Mouse (Mus musculus): ENCODE data around the gene Armc12.

DNA sequence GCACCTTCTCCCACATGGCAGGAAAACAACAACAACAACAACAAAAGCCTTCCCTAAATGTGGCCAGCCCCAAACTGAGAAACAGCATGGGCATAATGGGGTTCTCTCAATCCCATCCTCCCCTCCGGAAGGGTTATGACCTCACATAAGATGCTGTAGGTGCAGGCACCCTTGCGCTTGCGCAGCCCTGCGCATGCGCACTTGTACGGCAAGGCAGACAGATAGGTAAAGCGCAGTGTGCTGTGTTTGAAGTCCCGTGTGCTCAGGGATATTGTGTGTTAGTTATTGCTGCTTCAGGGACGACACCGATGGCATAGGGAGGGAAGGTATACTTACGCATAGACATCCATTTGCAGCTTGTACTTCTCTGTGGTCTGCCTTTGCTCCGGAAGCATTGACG lies 2.7 kb downstream of the Armc12 start:
- no peak for TF ChIP-seq CTCF (IDR thresholded peaks at IDR 0.05 in 2 of 3, conservative IDR thresholded peaks at IDR 0.05 in 1 of 3; ENCODE audit: control insufficient read depth in 1 of 3, insufficient read depth in 1 of 3, low read depth in 2 of 3, low read length in 3 of 3, poor library complexity in 1 of 3, severe bottlenecking in 1 of 3)
- no peak for TF ChIP-seq RAD21 (IDR thresholded peaks at IDR 0.05; ENCODE audit: low read depth, low read length)
- TF ChIP-seq CHD1 (IDR thresholded peaks at IDR 0.05; ENCODE audit: low read depth, low read length): no peak
- no peak for TF ChIP-seq JUND (IDR thresholded peaks at IDR 0.05; ENCODE audit: low read depth, low read length)
- TF ChIP-seq EP300 (IDR thresholded peaks at IDR 0.05; ENCODE audit: low read depth in 1 of 2, low read length in 2 of 2): no peak
- TF ChIP-seq MXI1 (IDR thresholded peaks at IDR 0.05; ENCODE audit: low read depth, low read length): no peak
- no peak for TF ChIP-seq ELF1 (IDR thresholded peaks at IDR 0.05; ENCODE audit: low read depth, low read length)
- TF ChIP-seq ZC3H11A (IDR thresholded peaks at IDR 0.05; ENCODE audit: low read depth, low read length): no peak
- no peak for TF ChIP-seq NELFE (IDR thresholded peaks at IDR 0.05; ENCODE audit: low read depth, low read length)
